Mouse (Mus musculus): ENCODE results near the gene Rftn1. TPM values are rescaled to one million over a fixed set of nuclear protein-coding genes. Genes with fewer than 3 reads are reported as not detected.

The Rftn1 gene
- polyA plus RNA-seq, 1 experiment, result 8.9 TPM

DNA sequence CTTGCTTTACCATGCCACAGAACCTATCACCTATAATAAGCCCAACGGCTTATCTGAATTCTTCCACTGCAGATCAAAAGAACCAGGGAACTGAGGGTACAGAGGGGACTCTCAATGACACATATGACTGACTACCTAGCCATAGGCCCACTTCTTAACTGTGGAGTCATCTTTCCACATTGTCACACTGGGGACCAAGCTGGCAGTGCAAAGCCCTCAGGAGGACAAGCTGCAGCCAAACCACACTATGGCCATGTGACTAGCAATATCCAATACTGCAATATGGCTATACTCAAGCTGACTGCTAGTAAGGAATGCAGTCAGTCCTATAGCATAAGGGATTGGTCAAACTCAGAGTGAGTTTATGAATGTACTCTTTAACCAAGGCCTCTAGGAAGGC, 164.8 kb downstream of the Rftn1 start:
- H3K4me3 ChIP-seq (ENCODE audit: insufficient read depth, low read length), result no peak overlapping the region
- TF ChIP-seq CTCF (IDR thresholded peaks at IDR 0.05; ENCODE audit: extremely low read depth, insufficient read depth, low read length), result no peak
- no peak for TF ChIP-seq POLR2A (IDR thresholded peaks at IDR 0.05; ENCODE audit: extremely low read depth, insufficient read depth, low read length)
- no peaks in the 10 kb centered on the region; the same call in 1 of the 2 replicates for H3K4me1 ChIP-seq (ENCODE audit: control insufficient read depth, insufficient read depth, low read length)
- H3K27ac ChIP-seq (ENCODE audit: insufficient read depth, low read length), result no peak overlapping the region

DNA sequence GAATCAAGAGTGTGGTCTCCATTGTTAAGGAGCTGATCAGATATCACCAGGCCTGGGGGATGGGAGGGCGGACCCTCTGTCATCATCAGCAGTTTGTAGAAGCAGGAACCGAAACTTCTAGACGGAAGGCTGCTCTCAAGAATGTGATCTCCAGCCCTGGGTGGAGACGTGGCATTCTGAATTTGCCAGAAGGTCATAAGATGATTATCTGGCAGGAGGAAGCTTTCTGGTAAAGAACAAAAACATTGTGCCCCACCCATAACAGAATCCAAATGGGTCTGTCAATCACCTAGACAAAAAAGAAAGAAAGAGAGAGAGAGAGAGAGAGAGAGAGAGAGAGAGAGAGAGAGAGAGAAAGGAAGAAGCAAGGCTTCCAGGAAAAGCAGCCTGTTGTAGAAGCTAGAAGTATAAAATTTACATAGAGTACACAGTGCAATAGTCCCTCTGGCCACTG, 165.3 kb downstream of the Rftn1 start:
- Histone ChIP-seq H3K4me1 (ENCODE audit: control insufficient read depth, insufficient read depth, low read length) (no peaks in the 10 kb centered on the region; the same call in 1 of the 2 replicates), H3K4me3 (ENCODE audit: insufficient read depth, low read length) (no peak overlapping the region), H3K27ac (ENCODE audit: insufficient read depth, low read length) (no peak overlapping the region)
- no peak for TF ChIP-seq POLR2A (IDR thresholded peaks at IDR 0.05; ENCODE audit: extremely low read depth, insufficient read depth, low read length)
- no peak for TF ChIP-seq CTCF (IDR thresholded peaks at IDR 0.05; ENCODE audit: extremely low read depth, insufficient read depth, low read length)

- TF ChIP-seq CTCF (IDR thresholded peaks at IDR 0.05; ENCODE audit: extremely low read depth, insufficient read depth, low read length), result no peak
- no peak for TF ChIP-seq POLR2A (IDR thresholded peaks at IDR 0.05; ENCODE audit: extremely low read depth, insufficient read depth, low read length)
- no peaks in the 10 kb centered on the region; the same call in 1 of the 2 replicates for H3K4me1 ChIP-seq (ENCODE audit: control insufficient read depth, insufficient read depth, low read length)
- H3K4me3 ChIP-seq (ENCODE audit: insufficient read depth, low read length), result no peak overlapping the region
- H3K27ac ChIP-seq (ENCODE audit: insufficient read depth, low read length), result no peak overlapping the region
Measured at GRCm38 (mm10) chr17:50021400-50021799, 169.1 kb downstream of the Rftn1 start.

DNA sequence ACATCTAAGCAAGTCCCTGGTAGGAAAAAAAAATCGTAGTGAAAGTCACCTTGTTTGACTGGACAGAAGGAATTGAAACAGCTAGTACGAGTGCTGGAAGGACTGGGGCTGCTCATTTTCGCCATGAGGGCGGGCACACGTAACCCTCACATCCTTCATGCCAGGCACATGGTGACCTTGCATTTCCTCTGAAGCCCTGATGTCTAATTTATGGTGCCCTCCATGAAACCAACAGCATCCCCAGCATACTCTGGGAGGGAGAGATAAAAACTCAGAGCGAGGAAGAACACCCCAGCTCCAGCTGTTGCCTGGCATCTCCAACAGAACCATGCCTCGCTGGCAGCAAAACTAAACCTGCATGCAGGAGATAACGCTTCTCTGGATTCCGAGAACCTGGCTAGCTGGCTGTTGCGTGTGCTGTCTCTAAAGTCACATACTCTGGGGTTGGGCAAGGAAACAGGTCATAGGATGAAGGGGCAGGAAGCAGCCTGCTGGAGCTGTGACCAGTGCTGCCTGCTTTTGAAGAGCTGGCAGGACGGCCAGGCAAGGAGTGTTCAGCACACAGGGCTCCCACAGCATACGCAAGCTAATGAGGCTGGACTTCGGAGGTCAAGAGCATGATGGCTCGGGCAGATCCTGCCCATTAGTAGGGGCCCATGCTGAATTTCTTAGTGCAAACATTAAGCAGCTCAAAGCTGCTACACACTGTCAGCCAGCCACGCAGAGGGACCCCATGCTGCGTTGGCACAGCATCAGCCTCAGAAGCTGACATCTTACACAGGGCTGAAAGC, 170.1 kb downstream of the Rftn1 start:
- Histone ChIP-seq H3K27ac (ENCODE audit: insufficient read depth, low read length) (peak overlapping the region; percentile 67), H3K4me1 (ENCODE audit: control insufficient read depth, insufficient read depth, low read length) (no peaks in the 10 kb centered on the region; the same call in 1 of the 2 replicates), H3K4me3 (ENCODE audit: insufficient read depth, low read length) (no peak overlapping the region)
- TF ChIP-seq POLR2A (IDR thresholded peaks at IDR 0.05; ENCODE audit: extremely low read depth, insufficient read depth, low read length) (no peak), CTCF (IDR thresholded peaks at IDR 0.05; ENCODE audit: extremely low read depth, insufficient read depth, low read length) (no peak)

DNA sequence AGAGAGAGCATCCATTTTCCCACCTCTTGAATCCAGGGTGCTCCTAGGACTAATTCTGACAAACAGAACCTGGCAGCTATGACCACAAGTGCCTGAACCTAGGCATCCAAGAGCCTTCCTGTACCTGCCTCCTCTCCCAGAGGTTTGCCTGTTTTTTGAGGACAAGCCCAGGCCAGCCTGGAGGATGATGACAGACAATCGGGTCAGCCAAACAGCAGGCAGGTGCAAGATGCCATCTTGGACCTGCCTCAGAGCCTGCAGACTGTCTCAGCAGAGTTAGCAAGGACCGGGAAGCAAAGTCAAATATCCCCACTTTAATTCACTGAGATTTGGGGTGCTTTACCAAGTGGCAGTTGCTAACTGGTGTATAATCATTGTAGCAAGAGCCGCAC, 170.7 kb downstream of the Rftn1 start:
- Histone ChIP-seq H3K27ac (ENCODE audit: insufficient read depth, low read length) (no peak overlapping the region), H3K4me1 (ENCODE audit: control insufficient read depth, insufficient read depth, low read length) (no peaks in the 10 kb centered on the region; the same call in 1 of the 2 replicates), H3K4me3 (ENCODE audit: insufficient read depth, low read length) (no peak overlapping the region)
- no peak for TF ChIP-seq POLR2A (IDR thresholded peaks at IDR 0.05; ENCODE audit: extremely low read depth, insufficient read depth, low read length)
- no peak for TF ChIP-seq CTCF (IDR thresholded peaks at IDR 0.05; ENCODE audit: extremely low read depth, insufficient read depth, low read length)

DNA sequence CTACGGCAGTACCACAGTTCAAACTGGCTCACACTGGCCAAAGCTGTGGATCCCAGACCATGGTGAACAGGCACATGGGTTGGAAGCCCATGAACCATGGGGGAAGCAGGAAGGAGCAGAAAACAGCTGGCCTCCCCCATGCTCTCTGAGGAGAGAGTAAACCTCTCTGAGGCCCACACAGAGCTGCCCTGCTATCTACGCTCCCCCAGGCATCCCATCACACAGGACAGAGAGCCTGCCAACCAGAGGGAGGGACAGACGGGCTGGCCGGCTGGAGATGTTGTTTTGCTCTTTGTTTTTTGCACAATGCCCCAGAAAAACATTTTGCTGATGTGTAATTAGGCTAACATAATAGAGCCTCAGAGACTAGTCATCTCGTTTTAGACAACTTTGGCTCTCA, 171.4 kb downstream of the Rftn1 start:
- Histone ChIP-seq H3K27ac (ENCODE audit: insufficient read depth, low read length) (no peak overlapping the region), H3K4me1 (ENCODE audit: control insufficient read depth, insufficient read depth, low read length) (no peaks in the 10 kb centered on the region; the same call in 1 of the 2 replicates), H3K4me3 (ENCODE audit: insufficient read depth, low read length) (no peak overlapping the region)
- TF ChIP-seq CTCF (IDR thresholded peaks at IDR 0.05; ENCODE audit: extremely low read depth, insufficient read depth, low read length) (no peak), POLR2A (IDR thresholded peaks at IDR 0.05; ENCODE audit: extremely low read depth, insufficient read depth, low read length) (no peak)

- TF ChIP-seq POLR2A (IDR thresholded peaks at IDR 0.05; ENCODE audit: extremely low read depth, insufficient read depth, low read length), result no peak
- no peak for TF ChIP-seq CTCF (IDR thresholded peaks at IDR 0.05; ENCODE audit: extremely low read depth, insufficient read depth, low read length)
- Histone ChIP-seq H3K4me1 (ENCODE audit: control insufficient read depth, insufficient read depth, low read length) (no peaks in the 10 kb centered on the region), H3K4me3 (ENCODE audit: insufficient read depth, low read length) (no peak overlapping the region), H3K27ac (ENCODE audit: insufficient read depth, low read length) (no peak overlapping the region)
Measured at GRCm38 (mm10) chr17:50014708-50015107, 175.8 kb downstream of the Rftn1 start.

DNA sequence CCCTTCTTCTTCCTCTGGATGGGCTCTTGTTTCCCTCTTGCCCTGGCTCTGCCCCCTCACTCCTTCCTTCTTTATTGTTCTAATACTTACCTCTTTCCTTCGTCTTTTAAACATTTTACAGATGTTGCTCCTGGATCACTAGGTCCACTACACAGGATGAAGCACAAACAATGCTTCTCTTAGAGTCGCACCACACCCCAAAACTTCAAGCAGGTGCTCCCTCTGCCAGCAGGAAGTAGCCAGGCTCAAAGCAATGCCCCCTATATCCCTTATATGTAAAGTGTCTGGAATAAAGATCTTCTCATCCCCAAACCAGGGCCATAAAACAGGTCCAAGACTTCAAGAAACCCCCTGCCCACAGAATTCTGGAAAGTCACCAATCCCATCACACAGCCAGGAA, 176.6 kb downstream of the Rftn1 start:
- TF ChIP-seq CTCF (IDR thresholded peaks at IDR 0.05; ENCODE audit: extremely low read depth, insufficient read depth, low read length) (no peak), POLR2A (IDR thresholded peaks at IDR 0.05; ENCODE audit: extremely low read depth, insufficient read depth, low read length) (no peak)
- H3K4me3 ChIP-seq (ENCODE audit: insufficient read depth, low read length), result no peak overlapping the region
- H3K27ac ChIP-seq (ENCODE audit: insufficient read depth, low read length), result no peak overlapping the region
- no peaks in the 10 kb centered on the region for H3K4me1 ChIP-seq (ENCODE audit: control insufficient read depth, insufficient read depth, low read length)

GRCm38 (mm10) chr17:50010096-50010495, 180.4 kb downstream of the Rftn1 start:
- Histone ChIP-seq H3K4me1 (ENCODE audit: control insufficient read depth, insufficient read depth, low read length) (peaks cover 1% of the 10 kb centered on the region; the same call in 1 of the 2 replicates), H3K4me3 (ENCODE audit: insufficient read depth, low read length) (no peak overlapping the region), H3K27ac (ENCODE audit: insufficient read depth, low read length) (no peak overlapping the region)
- TF ChIP-seq POLR2A (IDR thresholded peaks at IDR 0.05; ENCODE audit: extremely low read depth, insufficient read depth, low read length), result no peak
- no peak for TF ChIP-seq CTCF (IDR thresholded peaks at IDR 0.05; ENCODE audit: extremely low read depth, insufficient read depth, low read length)
